Mouse (Mus musculus): Measurements from ENCODE around the gene D17H6S53E. TPM values are rescaled to one million over a fixed set of nuclear protein-coding genes. Genes with fewer than 3 reads are reported as not detected.

The D17H6S53E gene
- polyA plus RNA-seq, 1 experiment from 2014 or later = 8.6 TPM

- Histone ChIP-seq H3K9me3 (ENCODE audit: control insufficient read depth, low read length) (no peaks in the 10 kb centered on the region), H3K27me3 (ENCODE audit: control insufficient read depth, insufficient read depth, low read length) (no peaks in the 10 kb centered on the region), H3K4me1 (replicated peaks; ENCODE audit: control insufficient read depth, insufficient read depth, low read length) (no peaks in the 10 kb centered on the region), H3K9ac (ENCODE audit: low read length) (no peak overlapping the region), H3K4me3 (ENCODE audit: low read depth, low read length) (no peak overlapping the region), H3K4me2 (ENCODE audit: low read depth, low read length, severe bottlenecking) (no peak overlapping the region), H3K36me3 (ENCODE audit: control insufficient read depth, insufficient read depth, low read length) (no peaks in the 10 kb centered on the region), H3K27ac (ENCODE audit: low read depth, low read length) (no peak overlapping the region)
- ATAC-seq (replicated peaks; ENCODE audit: low FRiP score) = no peak
- 81% methylated on average over 8 of the region's 8 CpGs for WGBS
- DNase-seq (ENCODE audit: low spot score) = no peak
These were observed 48.2 kb downstream of the D17H6S53E start for GRCm38 (mm10) chr17:35174201-35174977.

DNA sequence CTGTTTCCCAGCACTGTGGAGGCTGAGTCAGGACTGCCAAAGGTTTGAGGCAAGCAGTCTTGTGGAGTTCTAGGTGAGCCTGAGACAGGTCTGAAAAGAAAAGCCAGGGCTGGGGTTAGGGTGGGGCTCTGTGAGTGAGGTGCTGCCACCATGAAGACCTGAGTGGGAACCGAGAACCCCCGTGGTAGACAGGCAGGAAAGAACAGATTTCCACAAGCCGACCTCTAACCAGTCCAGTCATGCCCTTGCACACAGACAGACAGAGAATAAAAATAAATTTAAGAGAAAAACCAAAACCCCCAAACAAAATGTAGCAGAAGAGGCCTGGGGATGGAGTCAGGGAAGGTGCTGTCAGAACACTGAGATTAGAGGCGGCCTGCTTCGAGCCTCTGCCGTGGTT, 49.2 kb downstream of the D17H6S53E start:
- Histone ChIP-seq H3K9ac (ENCODE audit: low read length) (no peak overlapping the region), H3K27me3 (ENCODE audit: control insufficient read depth, insufficient read depth, low read length) (no peaks in the 10 kb centered on the region), H3K4me2 (ENCODE audit: low read depth, low read length, severe bottlenecking) (no peak overlapping the region), H3K36me3 (ENCODE audit: control insufficient read depth, insufficient read depth, low read length) (no peaks in the 10 kb centered on the region), H3K9me3 (ENCODE audit: control insufficient read depth, low read length) (no peaks in the 10 kb centered on the region), H3K4me3 (ENCODE audit: low read depth, low read length) (no peak overlapping the region), H3K27ac (ENCODE audit: low read depth, low read length) (no peak overlapping the region), H3K4me1 (replicated peaks; ENCODE audit: control insufficient read depth, insufficient read depth, low read length) (no peaks in the 10 kb centered on the region)
- ATAC-seq (replicated peaks; ENCODE audit: low FRiP score) (no peak), DNase-seq (ENCODE audit: low spot score) (no peak)
- 78% methylated on average over 6 of the region's 6 CpGs for WGBS

DNA sequence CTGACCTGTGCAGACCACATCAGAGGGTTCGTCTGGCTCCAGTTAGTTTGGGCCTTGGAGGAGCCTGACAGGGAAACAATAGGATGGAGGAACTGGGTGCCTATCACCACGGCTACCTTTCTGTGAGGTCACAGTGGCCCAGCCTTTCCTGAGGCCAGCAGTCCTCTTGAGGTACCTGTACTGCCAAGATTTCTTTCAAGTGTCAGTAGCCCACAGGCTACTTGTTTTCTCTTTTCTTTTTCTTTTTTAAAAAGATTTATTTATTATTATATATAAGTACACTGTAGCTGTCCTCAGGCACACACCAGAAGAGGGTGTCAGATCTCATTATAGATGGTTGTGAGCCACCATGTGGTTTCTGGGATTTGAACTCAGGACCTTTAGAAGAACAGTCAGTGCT, 49.8 kb downstream of the D17H6S53E start, which contains the start of gene Aif1:
Aif1 (minus strand) TSS at position 101 of the 400 bp plus-strand sequence.
- H3K9ac ChIP-seq (ENCODE audit: low read length) = no peak within 1 kb of the TSS
- 40% methylated on average over 2 of the region's 2 CpGs for WGBS

More for the DNA sequence above, 49.8 kb downstream of the D17H6S53E start, which contains the start of gene Aif1:
- H3K4me2 ChIP-seq (ENCODE audit: low read depth, low read length, severe bottlenecking) = no peak within 1 kb of the TSS
- no peaks in the 10 kb centered on the region for H3K4me1 ChIP-seq (replicated peaks; ENCODE audit: control insufficient read depth, insufficient read depth, low read length)
- no peak for DNase-seq (ENCODE audit: low spot score)
- ATAC-seq (replicated peaks; ENCODE audit: low FRiP score) = no peak
- H3K27me3 ChIP-seq (ENCODE audit: control insufficient read depth, insufficient read depth, low read length) = no peaks in the 10 kb centered on the region
- no peak within 1 kb of the TSS for H3K27ac ChIP-seq (ENCODE audit: low read depth, low read length)
- no peaks in the 10 kb centered on the region for H3K36me3 ChIP-seq (ENCODE audit: control insufficient read depth, insufficient read depth, low read length)
- H3K9me3 ChIP-seq (ENCODE audit: control insufficient read depth, low read length) = no peaks in the 10 kb centered on the region
- H3K4me3 ChIP-seq (ENCODE audit: low read depth, low read length) = no peak within 1 kb of the TSS

Other genes with a start within 250 kb of the D17H6S53E start
- 2.1 and 2.8 TPM in 2 replicates for gene Zbtb12, start 246.9 kb upstream of the D17H6S53E start, polyA plus RNA-seq (2014; fragmentation: Nextera tagmentation; extraction: Ambion mirVana)
- gene Gm20547, start 244.3 kb upstream of the D17H6S53E start, polyA plus RNA-seq (2014; fragmentation: Nextera tagmentation; extraction: Ambion mirVana) = not detected in 2 replicates
- gene C2, start 228.1 kb upstream of the D17H6S53E start, polyA plus RNA-seq (2014; fragmentation: Nextera tagmentation; extraction: Ambion mirVana) = 1.1 and 1.7 TPM in 2 replicates
- 90.4 and 96.8 TPM in 2 replicates for gene Ehmt2, start 227.9 kb upstream of the D17H6S53E start, polyA plus RNA-seq (2014; fragmentation: Nextera tagmentation; extraction: Ambion mirVana)
- not detected in 2 replicates for gene Slc44a4, start 211.9 kb upstream of the D17H6S53E start, polyA plus RNA-seq (2014; fragmentation: Nextera tagmentation; extraction: Ambion mirVana)
- gene Neu1, start 195.1 kb upstream of the D17H6S53E start, polyA plus RNA-seq (2014; fragmentation: Nextera tagmentation; extraction: Ambion mirVana) = 12.8 and 13.4 TPM in 2 replicates
- gene Hspa1b, start 167.1 kb upstream of the D17H6S53E start, polyA plus RNA-seq (2014; fragmentation: Nextera tagmentation; extraction: Ambion mirVana) = 0.24 TPM in 1 of 2 replicates, not detected in the other
- gene Gm20481, start 156.5 kb upstream of the D17H6S53E start, polyA plus RNA-seq (2014; fragmentation: Nextera tagmentation; extraction: Ambion mirVana) = not detected in 2 replicates
- gene Hspa1a, start 154.2 kb upstream of the D17H6S53E start, polyA plus RNA-seq (2014; fragmentation: Nextera tagmentation; extraction: Ambion mirVana) = 1.6 TPM in 2 replicates
- 1.7 and 1.8 TPM in 2 replicates for gene Hspa1l, start 153.7 kb upstream of the D17H6S53E start, polyA plus RNA-seq (2014; fragmentation: Nextera tagmentation; extraction: Ambion mirVana)
- 288 and 292 TPM in 2 replicates for gene Lsm2, start 144.5 kb upstream of the D17H6S53E start, polyA plus RNA-seq (2014; fragmentation: Nextera tagmentation; extraction: Ambion mirVana)
- gene Vars, start 125.4 kb upstream of the D17H6S53E start, polyA plus RNA-seq (2014; fragmentation: Nextera tagmentation; extraction: Ambion mirVana) = 169 and 174 TPM in 2 replicates
- gene Vwa7, start 109.8 kb upstream of the D17H6S53E start, polyA plus RNA-seq (2014; fragmentation: Nextera tagmentation; extraction: Ambion mirVana) = 0.15 and 0.27 TPM in 2 replicates
- gene Sapcd1, start 98.4 kb upstream of the D17H6S53E start, polyA plus RNA-seq (2014; fragmentation: Nextera tagmentation; extraction: Ambion mirVana) = 4.0 and 4.1 TPM in 2 replicates
- 5.8 and 7.9 TPM in 2 replicates for gene Msh5, start 79.6 kb upstream of the D17H6S53E start, polyA plus RNA-seq (2014; fragmentation: Nextera tagmentation; extraction: Ambion mirVana)
- 67.7 and 74.5 TPM in 2 replicates for gene Clic1, start 76.4 kb upstream of the D17H6S53E start, polyA plus RNA-seq (2014; fragmentation: Nextera tagmentation; extraction: Ambion mirVana)
- 489 and 543 TPM in 2 replicates for gene Ddah2, start 67.3 kb upstream of the D17H6S53E start, polyA plus RNA-seq (2014; fragmentation: Nextera tagmentation; extraction: Ambion mirVana)
- gene Ly6g6c, start 61.0 kb upstream of the D17H6S53E start, polyA plus RNA-seq (2014; fragmentation: Nextera tagmentation; extraction: Ambion mirVana) = 0.20 TPM in 1 of 2 replicates, not detected in the other
- 1.3 and 1.6 TPM in 2 replicates for gene Mpig6b, start 60.2 kb upstream of the D17H6S53E start, polyA plus RNA-seq (2014; fragmentation: Nextera tagmentation; extraction: Ambion mirVana)
- 0.39 and 0.57 TPM in 2 replicates for gene Ly6g6e, start 49.5 kb upstream of the D17H6S53E start, polyA plus RNA-seq (2014; fragmentation: Nextera tagmentation; extraction: Ambion mirVana)
- 1.7 and 1.8 TPM in 2 replicates for gene Ly6g6d, start 48.3 kb upstream of the D17H6S53E start, polyA plus RNA-seq (2014; fragmentation: Nextera tagmentation; extraction: Ambion mirVana)
- gene Ly6g6f, start 40.8 kb upstream of the D17H6S53E start, polyA plus RNA-seq (2014; fragmentation: Nextera tagmentation; extraction: Ambion mirVana) = 0.72 and 0.88 TPM in 2 replicates
- 52.6 and 53.8 TPM in 2 replicates for gene Abhd16a, start 37.1 kb upstream of the D17H6S53E start, polyA plus RNA-seq (2014; fragmentation: Nextera tagmentation; extraction: Ambion mirVana)
- gene Ly6g5c, start 18.1 kb upstream of the D17H6S53E start, polyA plus RNA-seq (2014; fragmentation: Nextera tagmentation; extraction: Ambion mirVana) = not detected in 2 replicates
- gene Ly6g5b, start 10.9 kb upstream of the D17H6S53E start, polyA plus RNA-seq (2014; fragmentation: Nextera tagmentation; extraction: Ambion mirVana) = 1.4 and 1.9 TPM in 2 replicates
- 29.5 and 33.7 TPM in 2 replicates for gene Gpank1, start 4.9 kb upstream of the D17H6S53E start, polyA plus RNA-seq (2014; fragmentation: Nextera tagmentation; extraction: Ambion mirVana)
- 296 and 297 TPM in 2 replicates for gene Csnk2b, start 4.3 kb upstream of the D17H6S53E start, polyA plus RNA-seq (2014; fragmentation: Nextera tagmentation; extraction: Ambion mirVana)
- 0.64 and 0.88 TPM in 2 replicates for gene Apom, start 5.7 kb downstream of the D17H6S53E start, polyA plus RNA-seq (2014; fragmentation: Nextera tagmentation; extraction: Ambion mirVana)
- gene Bag6, start 8.8 kb downstream of the D17H6S53E start, polyA plus RNA-seq (2014; fragmentation: Nextera tagmentation; extraction: Ambion mirVana) = 96.6 and 100 TPM in 2 replicates
- 277 and 281 TPM in 2 replicates for gene Prrc2a, start 38.5 kb downstream of the D17H6S53E start, polyA plus RNA-seq (2014; fragmentation: Nextera tagmentation; extraction: Ambion mirVana)
- 2.9 and 3.5 TPM in 2 replicates for gene Aif1, start 49.7 kb downstream of the D17H6S53E start, polyA plus RNA-seq (2014; fragmentation: Nextera tagmentation; extraction: Ambion mirVana)
- gene Lst1, start 62.1 kb downstream of the D17H6S53E start, polyA plus RNA-seq (2014; fragmentation: Nextera tagmentation; extraction: Ambion mirVana) = 3.8 and 4.7 TPM in 2 replicates
- 0.17 and 0.41 TPM in 2 replicates for gene Ltb, start 68.1 kb downstream of the D17H6S53E start, polyA plus RNA-seq (2014; fragmentation: Nextera tagmentation; extraction: Ambion mirVana)
- not detected in 2 replicates for gene Tnf, start 75.6 kb downstream of the D17H6S53E start, polyA plus RNA-seq (2014; fragmentation: Nextera tagmentation; extraction: Ambion mirVana)
- gene Lta, start 79.0 kb downstream of the D17H6S53E start, polyA plus RNA-seq (2014; fragmentation: Nextera tagmentation; extraction: Ambion mirVana) = not detected in 2 replicates
- gene Gm16181, start 94.5 kb downstream of the D17H6S53E start, polyA plus RNA-seq (2014; fragmentation: Nextera tagmentation; extraction: Ambion mirVana) = 0.85 TPM in 1 of 2 replicates, not detected in the other
- 12.1 and 14.2 TPM in 2 replicates for gene Atp6v1g2, start 107.3 kb downstream of the D17H6S53E start, polyA plus RNA-seq (2014; fragmentation: Nextera tagmentation; extraction: Ambion mirVana)
- gene Nfkbil1, start 109.4 kb downstream of the D17H6S53E start, polyA plus RNA-seq (2014; fragmentation: Nextera tagmentation; extraction: Ambion mirVana) = 4.3 and 5.5 TPM in 2 replicates
- gene Ddx39b, start 115.4 kb downstream of the D17H6S53E start, polyA plus RNA-seq (2014; fragmentation: Nextera tagmentation; extraction: Ambion mirVana) = 717 and 756 TPM in 2 replicates
- 45.8 and 51.2 TPM in 2 replicates for gene H2-D1, start 136.4 kb downstream of the D17H6S53E start, polyA plus RNA-seq (2014; fragmentation: Nextera tagmentation; extraction: Ambion mirVana)
- not detected in 2 replicates for gene H2-Q1, start 194.0 kb downstream of the D17H6S53E start, polyA plus RNA-seq (2014; fragmentation: Nextera tagmentation; extraction: Ambion mirVana)
- 0.31 and 0.53 TPM in 2 replicates for gene H2-Q2, start 215.9 kb downstream of the D17H6S53E start, polyA plus RNA-seq (2014; fragmentation: Nextera tagmentation; extraction: Ambion mirVana)

Data from forebrain, embryonic 11.5 days (tissue).